Mouse (Mus musculus): ENCODE measurements around the gene Otx1.

DNA sequence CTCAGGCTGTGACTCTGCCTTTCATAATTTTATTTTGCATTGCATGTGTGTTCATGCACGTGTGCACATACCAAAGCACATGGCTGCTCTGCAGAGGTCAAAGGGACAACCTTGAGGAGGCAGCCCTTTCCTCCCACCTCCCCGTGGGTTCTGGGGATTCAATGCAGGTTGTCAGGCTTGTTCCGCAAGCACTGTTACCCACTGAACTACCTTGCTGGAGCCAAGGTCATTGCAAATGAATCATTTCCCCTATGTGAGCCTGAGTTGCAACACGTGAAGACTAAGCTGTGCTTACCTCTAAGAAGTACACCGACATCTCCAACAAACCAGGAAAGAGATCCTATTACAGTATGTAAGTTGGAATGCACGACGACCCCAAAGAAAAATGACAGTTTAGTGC lies 48.2 kb upstream of the Otx1 start:
- TF ChIP-seq CTCF (IDR thresholded peaks at IDR 0.05; ENCODE audit: low read depth, low read length) = no peak
- no peak for TF ChIP-seq EP300 (IDR thresholded peaks at IDR 0.05; ENCODE audit: insufficient read depth, low read depth, low read length)
- no peak for TF ChIP-seq POLR2A (IDR thresholded peaks at IDR 0.05; ENCODE audit: insufficient read depth, low read length)

All from ES-Bruce4 (cell line).